Mouse (Mus musculus): ENCODE measurements around the gene Plce1. TPM values are rescaled to one million over a fixed set of nuclear protein-coding genes. Genes with fewer than 3 reads are reported as not detected.

Plce1 gene
- polyA plus RNA-seq, 1 experiment = 2.3 TPM

DNA sequence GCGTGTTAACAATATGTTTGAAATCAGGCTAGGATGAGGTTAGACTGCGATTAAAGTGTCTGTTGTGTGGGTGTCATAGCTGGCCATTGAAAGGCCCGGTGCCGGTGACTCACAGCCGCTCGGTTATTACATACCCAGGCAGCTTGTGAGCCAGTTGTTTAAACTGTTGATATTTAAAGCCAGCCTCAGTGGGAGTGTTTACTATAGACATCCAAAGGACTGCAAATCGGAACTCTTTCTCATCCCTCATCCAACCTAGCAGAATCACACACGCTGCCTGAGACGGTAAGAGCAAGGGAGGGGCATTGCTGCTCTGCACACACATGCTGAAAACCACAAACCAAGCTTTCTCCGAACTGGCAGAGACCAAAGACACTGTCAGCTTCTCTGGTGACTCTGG lies 25.7 kb upstream of the Plce1 start:
- H3K36me3 ChIP-seq (ENCODE audit: control insufficient read depth, insufficient read depth, low read length) = no peaks in the 10 kb centered on the region
- no peak for DNase-seq
- WGBS = 82% methylated on average over 10 of the region's 10 CpGs
- no peaks in the 10 kb centered on the region for H3K4me1 ChIP-seq (ENCODE audit: control insufficient read depth, insufficient read depth, low read length)
- no peak overlapping the region for H3K27ac ChIP-seq (ENCODE audit: insufficient read depth, low read depth, low read length)
- H3K27me3 ChIP-seq (replicated peaks; ENCODE audit: control insufficient read depth, insufficient read depth, low read length) = no peaks in the 10 kb centered on the region
- TF ChIP-seq CTCF (conservative IDR thresholded peaks at IDR 0.05; ENCODE audit: insufficient read depth, insufficient read length, low read depth, low read length) (no peak), POLR2A (IDR thresholded peaks at IDR 0.05; ENCODE audit: low read depth, low read length) (no peak)
- no peak overlapping the region for H3K4me3 ChIP-seq (ENCODE audit: insufficient read depth, low read depth, low read length)

DNA sequence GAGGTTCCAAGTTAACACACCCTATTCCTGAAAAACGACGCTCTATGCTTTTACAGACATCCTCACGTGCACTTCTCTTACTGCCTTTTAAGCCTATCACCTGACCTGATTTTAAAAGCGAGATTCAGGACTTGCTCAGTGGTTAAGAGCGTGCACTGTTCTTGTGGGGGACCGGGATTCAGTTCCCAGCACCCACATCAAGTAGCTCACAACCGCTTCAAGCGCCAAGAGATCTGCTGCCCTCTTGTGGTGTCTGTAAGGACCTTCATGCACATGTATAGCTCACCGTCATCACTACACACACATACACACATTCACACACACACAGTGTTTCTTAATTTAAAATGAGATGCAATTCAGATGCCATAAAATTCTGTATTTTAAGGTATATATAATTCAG lies 21.9 kb upstream of the Plce1 start:
- H3K27me3 ChIP-seq (replicated peaks; ENCODE audit: control insufficient read depth, insufficient read depth, low read length) = no peaks in the 10 kb centered on the region
- TF ChIP-seq CTCF (conservative IDR thresholded peaks at IDR 0.05; ENCODE audit: insufficient read depth, insufficient read length, low read depth, low read length) = no peak
- TF ChIP-seq POLR2A (IDR thresholded peaks at IDR 0.05; ENCODE audit: low read depth, low read length) = no peak
- no peak for DNase-seq
- no peak overlapping the region for H3K4me3 ChIP-seq (ENCODE audit: insufficient read depth, low read depth, low read length)
- H3K4me1 ChIP-seq (ENCODE audit: control insufficient read depth, insufficient read depth, low read length) = no peaks in the 10 kb centered on the region
- no peak overlapping the region for H3K27ac ChIP-seq (ENCODE audit: insufficient read depth, low read depth, low read length)
- no peaks in the 10 kb centered on the region for H3K36me3 ChIP-seq (ENCODE audit: control insufficient read depth, insufficient read depth, low read length)
- WGBS = 96% methylated on average over 9 of the region's 9 CpGs

DNA sequence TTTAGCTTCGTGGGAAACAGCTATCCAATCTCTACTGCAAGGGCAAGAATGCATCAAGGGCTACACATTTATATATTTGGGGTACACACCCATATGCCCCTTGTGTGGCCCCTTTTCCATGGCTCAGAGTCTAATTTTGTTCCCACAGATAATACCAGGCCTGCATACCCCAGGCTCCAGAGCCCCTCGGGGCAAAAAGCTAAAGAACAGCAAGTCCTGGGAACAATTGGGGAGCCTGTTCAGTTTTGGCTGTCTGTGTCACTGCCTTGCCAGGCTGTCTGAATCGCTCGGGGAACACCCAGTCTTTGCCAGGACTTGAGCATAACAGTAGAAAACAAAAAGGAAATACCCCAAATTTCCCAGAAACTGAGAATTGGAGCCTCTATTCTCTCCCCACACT lies 20.2 kb upstream of the Plce1 start:
- TF ChIP-seq CTCF (conservative IDR thresholded peaks at IDR 0.05; ENCODE audit: insufficient read depth, insufficient read length, low read depth, low read length) (no peak), POLR2A (IDR thresholded peaks at IDR 0.05; ENCODE audit: low read depth, low read length) (no peak)
- no peaks in the 10 kb centered on the region for H3K4me1 ChIP-seq (ENCODE audit: control insufficient read depth, insufficient read depth, low read length)
- no peak overlapping the region for H3K27ac ChIP-seq (ENCODE audit: insufficient read depth, low read depth, low read length)
- DNase-seq = no peak
- H3K4me3 ChIP-seq (ENCODE audit: insufficient read depth, low read depth, low read length) = no peak overlapping the region
- 82% methylated on average over 4 of the region's 4 CpGs for WGBS
- no peaks in the 10 kb centered on the region for H3K36me3 ChIP-seq (ENCODE audit: control insufficient read depth, insufficient read depth, low read length)
- H3K27me3 ChIP-seq (replicated peaks; ENCODE audit: control insufficient read depth, insufficient read depth, low read length) = no peaks in the 10 kb centered on the region

DNA sequence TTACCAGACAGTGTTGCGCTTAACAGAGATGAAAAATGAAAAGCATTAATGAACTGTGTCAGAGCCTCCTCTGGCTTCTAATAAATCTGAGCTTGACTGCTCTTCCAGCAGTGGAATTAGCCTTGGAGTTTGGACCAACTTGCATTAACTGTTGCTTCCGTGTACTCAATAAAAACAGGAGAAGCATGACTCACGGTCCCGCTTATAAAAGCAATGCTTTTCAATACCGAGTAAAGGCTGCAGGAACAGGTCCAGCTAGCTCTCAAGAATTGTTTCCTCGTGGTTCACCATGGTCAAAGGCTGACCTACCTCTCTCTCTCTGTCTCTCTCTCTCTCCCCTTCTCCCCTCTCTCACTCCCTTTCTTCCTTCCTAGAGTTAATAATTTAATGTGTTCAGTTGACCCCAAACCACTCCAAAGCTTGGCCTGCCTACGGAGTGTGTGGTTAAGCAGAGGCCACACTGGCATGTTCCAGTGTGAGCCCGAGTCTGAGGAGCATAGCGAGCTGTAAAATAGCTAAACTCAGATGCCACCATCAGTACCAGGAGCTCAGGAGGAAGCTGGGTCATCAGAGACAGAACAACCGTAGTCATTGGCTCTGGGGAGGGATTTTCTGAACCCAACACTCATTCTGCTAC lies 10.5 kb upstream of the Plce1 start:
- H3K36me3 ChIP-seq (ENCODE audit: control insufficient read depth, insufficient read depth, low read length) = no peaks in the 10 kb centered on the region
- H3K4me3 ChIP-seq (ENCODE audit: insufficient read depth, low read depth, low read length) = no peak overlapping the region
- peak; percentile 12 for DNase-seq
- TF ChIP-seq CTCF (conservative IDR thresholded peaks at IDR 0.05; ENCODE audit: insufficient read depth, insufficient read length, low read depth, low read length) = no peak
- no peak for TF ChIP-seq POLR2A (IDR thresholded peaks at IDR 0.05; ENCODE audit: low read depth, low read length)
- 26% methylated on average over 10 of the region's 10 CpGs for WGBS
- no peak overlapping the region for H3K27ac ChIP-seq (ENCODE audit: insufficient read depth, low read depth, low read length)
- H3K4me1 ChIP-seq (ENCODE audit: control insufficient read depth, insufficient read depth, low read length) = peaks cover 4% of the 10 kb centered on the region; the same call in 1 of the 2 replicates
- H3K27me3 ChIP-seq (replicated peaks; ENCODE audit: control insufficient read depth, insufficient read depth, low read length) = no peaks in the 10 kb centered on the region

DNA sequence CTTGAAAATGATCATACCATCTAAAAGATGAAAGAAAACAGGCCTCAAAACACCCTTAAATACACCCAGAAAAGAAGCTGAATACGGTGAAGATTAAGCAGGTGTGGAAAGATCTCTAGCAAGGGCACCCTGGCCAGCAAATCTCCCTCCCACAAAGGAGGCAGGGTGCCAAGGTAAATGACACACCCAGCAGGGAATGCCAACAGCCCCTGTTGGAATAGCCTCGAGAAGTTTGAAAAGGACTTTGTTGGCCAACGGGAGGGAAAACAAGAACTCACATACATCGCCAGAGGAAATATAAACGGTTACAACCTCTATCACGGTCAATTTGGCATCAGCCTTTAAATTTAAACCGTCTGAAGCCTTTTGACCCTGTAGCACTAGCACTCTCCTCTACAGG lies 5.5 kb upstream of the Plce1 start:
- H3K27me3 ChIP-seq (replicated peaks; ENCODE audit: control insufficient read depth, insufficient read depth, low read length) = no peaks in the 10 kb centered on the region
- H3K4me3 ChIP-seq (ENCODE audit: insufficient read depth, low read depth, low read length) = no peak overlapping the region
- TF ChIP-seq CTCF (conservative IDR thresholded peaks at IDR 0.05; ENCODE audit: insufficient read depth, insufficient read length, low read depth, low read length) = no peak
- no peak for TF ChIP-seq POLR2A (IDR thresholded peaks at IDR 0.05; ENCODE audit: low read depth, low read length)
- DNase-seq = peak; percentile 11
- no peaks in the 10 kb centered on the region for H3K4me1 ChIP-seq (ENCODE audit: control insufficient read depth, insufficient read depth, low read length)
- WGBS = 52% methylated on average over 7 of the region's 7 CpGs
- H3K27ac ChIP-seq (ENCODE audit: insufficient read depth, low read depth, low read length) = no peak overlapping the region
- H3K36me3 ChIP-seq (ENCODE audit: control insufficient read depth, insufficient read depth, low read length) = no peaks in the 10 kb centered on the region

DNA sequence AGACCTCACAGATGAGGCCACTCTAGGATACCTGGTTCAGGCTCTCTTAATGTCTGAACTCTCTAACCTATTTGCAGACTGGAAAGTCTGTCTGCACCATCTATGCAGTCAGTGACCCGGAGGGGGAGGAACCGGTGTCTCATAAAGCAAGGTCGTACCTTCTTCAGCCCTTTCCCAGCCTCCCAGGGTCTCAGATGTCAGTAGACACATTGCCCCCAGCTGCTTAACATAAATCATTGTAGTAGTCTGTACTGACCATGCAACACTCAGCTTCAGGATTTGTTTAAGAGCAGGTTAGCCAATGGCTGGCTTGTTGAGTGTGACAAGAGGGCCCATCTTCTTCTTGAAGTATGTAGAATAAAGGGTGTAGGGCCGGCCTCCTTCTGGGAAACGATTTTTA lies 2.6 kb upstream of the Plce1 start:
- H3K36me3 ChIP-seq (ENCODE audit: control insufficient read depth, insufficient read depth, low read length) = no peaks in the 10 kb centered on the region
- no peak overlapping the region for H3K4me3 ChIP-seq (ENCODE audit: insufficient read depth, low read depth, low read length)
- H3K4me1 ChIP-seq (ENCODE audit: control insufficient read depth, insufficient read depth, low read length) = peaks cover 3% of the 10 kb centered on the region; the same call in 1 of the 2 replicates
- no peaks in the 10 kb centered on the region for H3K27me3 ChIP-seq (replicated peaks; ENCODE audit: control insufficient read depth, insufficient read depth, low read length)
- no peak overlapping the region for H3K27ac ChIP-seq (ENCODE audit: insufficient read depth, low read depth, low read length)
- DNase-seq = no peak
- 43% methylated on average over 5 of the region's 5 CpGs for WGBS
- TF ChIP-seq POLR2A (IDR thresholded peaks at IDR 0.05; ENCODE audit: low read depth, low read length) = no peak

DNA sequence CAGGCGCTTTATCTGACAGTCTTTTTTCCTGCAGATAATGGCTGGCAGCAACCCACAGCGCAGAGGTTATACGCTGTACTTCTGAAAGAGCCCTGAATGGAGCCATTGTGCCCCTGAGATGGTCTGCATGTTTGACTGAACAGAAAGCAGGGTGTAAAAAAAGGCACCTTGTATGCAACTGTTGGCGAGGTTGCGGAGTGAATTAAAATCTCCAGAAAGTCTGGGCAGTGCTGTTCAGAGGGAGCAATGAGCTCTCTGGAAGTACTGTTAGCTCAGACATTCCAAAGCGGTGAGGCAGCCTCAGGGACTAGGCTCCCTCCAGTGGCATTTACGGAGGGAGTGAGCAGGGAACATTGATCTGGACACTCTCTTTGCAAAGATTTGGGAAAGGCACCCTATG lies 2.0 kb upstream of the Plce1 start:
- Histone ChIP-seq H3K4me3 (ENCODE audit: insufficient read depth, low read depth, low read length) (no peak overlapping the region), H3K36me3 (ENCODE audit: control insufficient read depth, insufficient read depth, low read length) (no peaks in the 10 kb centered on the region), H3K27ac (ENCODE audit: insufficient read depth, low read depth, low read length) (no peak overlapping the region), H3K27me3 (replicated peaks; ENCODE audit: control insufficient read depth, insufficient read depth, low read length) (no peaks in the 10 kb centered on the region), H3K4me1 (ENCODE audit: control insufficient read depth, insufficient read depth, low read length) (peaks cover 3% of the 10 kb centered on the region; the same call in 1 of the 2 replicates)
- WGBS = 50% methylated on average over 7 of the region's 7 CpGs
- DNase-seq = no peak
- no peak for TF ChIP-seq POLR2A (IDR thresholded peaks at IDR 0.05; ENCODE audit: low read depth, low read length)
- TF ChIP-seq CTCF (conservative IDR thresholded peaks at IDR 0.05; ENCODE audit: insufficient read depth, insufficient read length, low read depth, low read length) = no peak; the same call in 1 of the 2 replicates

Data from kidney, adult 2 months (tissue).